Mouse (Mus musculus): ENCODE data around the gene Ccdc42. TPM values are rescaled to one million over a fixed set of nuclear protein-coding genes. Genes with fewer than 3 reads are reported as not detected.
A peak's percentile ranks its signal among the peaks of the same experiment; 100 is the strongest.

Ccdc42 gene
- polyA plus RNA-seq, 1 experiment = 79.1 TPM

DNA sequence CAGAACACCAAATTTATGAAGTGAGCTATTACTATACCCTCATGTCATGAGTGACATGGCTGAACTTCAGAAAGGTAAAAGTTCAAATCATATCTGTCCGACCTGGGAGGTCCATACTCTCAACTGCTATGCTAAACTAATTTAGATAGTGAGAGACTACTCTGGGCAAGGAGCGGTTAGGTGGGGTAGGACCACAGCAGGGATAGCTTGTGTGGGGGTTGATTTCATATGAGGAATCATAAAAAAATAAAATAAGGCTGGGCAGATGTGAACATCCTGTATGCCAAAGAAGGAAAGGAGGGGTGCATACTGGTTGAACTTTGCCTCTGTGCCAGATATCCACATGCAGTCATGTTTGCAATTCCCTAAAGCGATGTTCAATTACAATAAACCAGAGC lies 21.8 kb upstream of the Ccdc42 start:
- TF ChIP-seq CTCF (IDR thresholded peaks at IDR 0.05; ENCODE audit: control insufficient read depth, insufficient read depth, insufficient replicate concordance, low read depth, low read length) (no peak), POLR2A (IDR thresholded peaks at IDR 0.05; ENCODE audit: control insufficient read depth, low read depth, low read length) (no peak)
- Histone ChIP-seq H3K4me1 (ENCODE audit: control insufficient read depth, insufficient read depth, low read length) (peaks cover 16% of the 10 kb centered on the region), H3K27ac (ENCODE audit: control insufficient read depth, insufficient read depth, low read depth, low read length) (no peak overlapping the region), H3K27me3 (ENCODE audit: control insufficient read depth, insufficient read depth, low read length) (no peaks in the 10 kb centered on the region), H3K36me3 (ENCODE audit: control insufficient read depth, insufficient read depth, low read length) (no peaks in the 10 kb centered on the region), H3K4me3 (ENCODE audit: control insufficient read depth, low read depth, low read length) (no peak overlapping the region)

DNA sequence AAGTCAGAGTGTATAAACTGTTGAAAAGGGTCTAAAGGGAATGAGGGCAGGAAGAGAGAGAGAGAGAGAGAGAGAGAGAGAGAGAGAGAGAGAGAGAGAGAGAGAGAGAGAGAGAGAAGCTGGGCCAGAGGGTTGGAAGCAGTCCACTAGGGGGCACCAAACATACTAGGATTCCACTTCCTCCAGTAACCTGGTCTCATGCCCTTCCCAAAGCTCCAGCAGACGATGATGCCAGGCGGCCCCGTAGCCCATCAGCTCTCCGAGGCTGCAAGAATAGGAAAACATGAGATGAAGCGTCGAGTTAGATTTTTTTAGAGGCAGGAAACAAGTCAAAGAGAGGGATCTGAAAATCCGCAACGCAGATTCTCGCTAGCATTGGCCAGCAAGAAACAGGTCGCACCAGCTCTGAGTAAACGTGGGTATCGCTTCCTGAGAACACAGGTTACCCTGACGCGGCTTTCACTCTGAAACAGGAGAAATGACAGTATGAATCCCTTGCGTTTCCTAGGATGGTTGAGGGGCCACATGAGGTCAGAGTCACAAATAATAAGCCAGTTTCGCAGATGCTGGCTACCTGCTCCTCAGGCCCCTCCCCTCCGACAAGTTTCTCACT lies 20.3 kb upstream of the Ccdc42 start:
- TF ChIP-seq POLR2A (IDR thresholded peaks at IDR 0.05; ENCODE audit: control insufficient read depth, low read depth, low read length) (no peak), CTCF (IDR thresholded peaks at IDR 0.05; ENCODE audit: control insufficient read depth, insufficient read depth, insufficient replicate concordance, low read depth, low read length) (peak; percentile 53; the same call in 1 of the 2 replicates)
- Histone ChIP-seq H3K27ac (ENCODE audit: control insufficient read depth, insufficient read depth, low read depth, low read length) (no peak overlapping the region), H3K4me3 (ENCODE audit: control insufficient read depth, low read depth, low read length) (peak overlapping the region; percentile 36), H3K27me3 (ENCODE audit: control insufficient read depth, insufficient read depth, low read length) (no peaks in the 10 kb centered on the region), H3K36me3 (ENCODE audit: control insufficient read depth, insufficient read depth, low read length) (no peaks in the 10 kb centered on the region), H3K4me1 (ENCODE audit: control insufficient read depth, insufficient read depth, low read length) (peaks cover 16% of the 10 kb centered on the region)

DNA sequence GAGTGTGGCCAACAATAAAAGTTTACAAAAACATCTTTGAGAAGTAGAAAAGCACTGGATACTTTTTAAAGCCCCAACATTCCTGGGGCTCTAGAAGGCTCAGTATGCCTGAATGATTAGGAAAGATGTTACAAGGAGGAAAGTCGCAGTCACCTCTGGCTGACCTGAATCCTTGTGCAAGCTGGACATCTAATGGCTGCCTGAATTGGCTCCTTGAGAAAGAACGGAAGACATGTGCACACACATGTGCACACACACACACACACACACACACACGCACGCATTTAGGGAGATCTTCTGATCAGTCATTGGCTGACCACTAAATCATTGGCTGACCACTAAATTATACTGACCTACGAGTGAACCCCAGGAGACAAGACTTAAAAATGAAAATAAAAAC lies 16.0 kb upstream of the Ccdc42 start:
- TF ChIP-seq CTCF (IDR thresholded peaks at IDR 0.05; ENCODE audit: control insufficient read depth, insufficient read depth, insufficient replicate concordance, low read depth, low read length) = no peak
- no peak for TF ChIP-seq POLR2A (IDR thresholded peaks at IDR 0.05; ENCODE audit: control insufficient read depth, low read depth, low read length)
- Histone ChIP-seq H3K27me3 (ENCODE audit: control insufficient read depth, insufficient read depth, low read length) (no peaks in the 10 kb centered on the region), H3K4me1 (ENCODE audit: control insufficient read depth, insufficient read depth, low read length) (peaks cover 15% of the 10 kb centered on the region), H3K4me3 (ENCODE audit: control insufficient read depth, low read depth, low read length) (no peak overlapping the region), H3K27ac (ENCODE audit: control insufficient read depth, insufficient read depth, low read depth, low read length) (no peak overlapping the region), H3K36me3 (ENCODE audit: control insufficient read depth, insufficient read depth, low read length) (no peaks in the 10 kb centered on the region)

DNA sequence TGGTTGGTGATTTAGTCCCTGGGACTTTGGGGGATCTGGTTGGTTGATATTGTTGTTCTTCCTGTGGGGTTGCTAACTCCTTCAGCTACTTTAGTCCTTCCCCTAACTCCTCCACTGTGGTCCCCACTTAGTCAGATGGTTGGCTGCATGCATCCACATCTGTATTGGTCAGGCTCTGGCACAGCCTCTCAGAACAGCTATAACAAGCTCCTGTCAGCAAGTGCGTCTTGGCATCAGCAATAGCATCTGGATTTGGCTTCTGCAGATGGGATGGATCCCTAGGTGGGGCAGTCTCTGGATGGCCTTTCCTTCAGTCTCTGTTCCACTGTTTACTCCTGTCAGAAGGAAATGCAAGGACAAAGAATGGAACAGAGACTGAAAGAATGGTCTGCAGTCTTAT lies 9.7 kb upstream of the Ccdc42 start:
- Histone ChIP-seq H3K4me3 (ENCODE audit: control insufficient read depth, low read depth, low read length) (no peak overlapping the region), H3K27me3 (ENCODE audit: control insufficient read depth, insufficient read depth, low read length) (no peaks in the 10 kb centered on the region), H3K4me1 (ENCODE audit: control insufficient read depth, insufficient read depth, low read length) (peaks cover 2% of the 10 kb centered on the region; the same call in 1 of the 2 replicates), H3K27ac (ENCODE audit: control insufficient read depth, insufficient read depth, low read depth, low read length) (no peak overlapping the region), H3K36me3 (ENCODE audit: control insufficient read depth, insufficient read depth, low read length) (no peaks in the 10 kb centered on the region)
- TF ChIP-seq CTCF (IDR thresholded peaks at IDR 0.05; ENCODE audit: control insufficient read depth, insufficient read depth, insufficient replicate concordance, low read depth, low read length) (no peak), POLR2A (IDR thresholded peaks at IDR 0.05; ENCODE audit: control insufficient read depth, low read depth, low read length) (no peak)

DNA sequence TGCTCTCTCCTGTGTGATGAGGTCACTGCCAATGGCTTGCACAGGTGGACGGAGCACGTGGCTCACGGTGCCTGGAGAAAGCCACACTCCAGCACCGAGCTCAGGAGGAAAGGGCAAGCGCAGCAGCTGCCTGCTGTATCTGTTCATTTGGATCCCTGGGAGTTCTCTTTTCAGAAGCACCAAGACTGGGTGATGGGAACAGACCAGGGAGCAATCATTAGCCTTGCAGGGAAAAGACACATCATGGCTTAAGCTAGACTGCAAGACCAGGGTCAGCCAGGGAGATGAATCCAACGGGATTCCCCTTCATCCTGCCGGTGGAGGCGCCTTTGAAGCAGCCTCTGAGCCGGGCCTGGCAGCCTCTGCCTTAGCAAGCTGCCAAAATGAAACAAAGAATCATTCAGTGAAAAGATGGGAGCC lies 7.3 kb upstream of the Ccdc42 start:
- Histone ChIP-seq H3K4me1 (ENCODE audit: control insufficient read depth, insufficient read depth, low read length) (peaks cover 2% of the 10 kb centered on the region), H3K36me3 (ENCODE audit: control insufficient read depth, insufficient read depth, low read length) (no peaks in the 10 kb centered on the region), H3K27ac (ENCODE audit: control insufficient read depth, insufficient read depth, low read depth, low read length) (no peak overlapping the region), H3K4me3 (ENCODE audit: control insufficient read depth, low read depth, low read length) (no peak overlapping the region), H3K27me3 (ENCODE audit: control insufficient read depth, insufficient read depth, low read length) (no peaks in the 10 kb centered on the region)
- no peak for TF ChIP-seq CTCF (IDR thresholded peaks at IDR 0.05; ENCODE audit: control insufficient read depth, insufficient read depth, insufficient replicate concordance, low read depth, low read length)
- no peak for TF ChIP-seq POLR2A (IDR thresholded peaks at IDR 0.05; ENCODE audit: control insufficient read depth, low read depth, low read length)

DNA sequence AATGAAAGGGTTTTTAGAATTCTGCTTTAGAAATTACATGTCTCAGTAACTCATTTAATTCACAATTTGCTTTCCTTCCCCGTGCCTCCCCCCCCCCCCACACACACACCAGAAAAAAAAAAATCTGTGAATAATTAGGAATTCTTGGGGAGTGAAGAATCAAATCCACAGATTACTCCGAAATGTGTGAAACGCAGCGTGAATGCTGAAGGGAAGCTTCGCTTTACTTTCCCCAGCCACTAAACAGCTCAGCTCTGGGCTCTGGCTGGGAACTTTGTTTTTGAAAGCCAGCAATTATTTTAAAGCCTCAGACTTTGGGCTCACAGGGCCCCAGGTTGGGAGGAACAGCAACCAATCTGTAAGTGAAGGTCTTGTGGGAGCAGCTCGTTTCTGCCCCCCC lies 6.3 kb upstream of the Ccdc42 start:
- Histone ChIP-seq H3K27ac (ENCODE audit: control insufficient read depth, insufficient read depth, low read depth, low read length) (no peak overlapping the region), H3K27me3 (ENCODE audit: control insufficient read depth, insufficient read depth, low read length) (no peaks in the 10 kb centered on the region), H3K36me3 (ENCODE audit: control insufficient read depth, insufficient read depth, low read length) (no peaks in the 10 kb centered on the region)

DNA sequence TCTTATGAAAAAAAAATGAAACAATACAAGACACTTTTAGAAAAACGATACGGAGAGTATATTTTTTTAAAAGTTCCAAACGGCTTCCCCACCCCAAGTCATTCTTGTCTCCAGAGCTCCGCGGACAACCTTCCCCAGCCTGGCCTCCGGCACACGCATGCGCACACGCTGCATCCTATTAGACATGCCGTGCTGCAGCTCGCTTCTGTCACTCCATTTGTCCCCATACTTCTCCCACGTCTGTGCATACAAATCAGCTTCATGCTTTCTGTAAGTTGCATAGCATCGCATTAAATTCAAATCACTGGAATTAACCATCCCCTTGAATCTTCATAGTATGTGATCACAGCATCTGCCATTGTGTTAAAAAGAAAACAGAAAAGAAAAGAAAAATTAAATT lies 3.6 kb upstream of the Ccdc42 start:
- Histone ChIP-seq H3K4me1 (ENCODE audit: control insufficient read depth, insufficient read depth, low read length) (peaks cover 9% of the 10 kb centered on the region), H3K27me3 (ENCODE audit: control insufficient read depth, insufficient read depth, low read length) (no peaks in the 10 kb centered on the region), H3K4me3 (ENCODE audit: control insufficient read depth, low read depth, low read length) (no peak overlapping the region; the same call in 1 of the 2 replicates), H3K36me3 (ENCODE audit: control insufficient read depth, insufficient read depth, low read length) (no peaks in the 10 kb centered on the region), H3K27ac (ENCODE audit: control insufficient read depth, insufficient read depth, low read depth, low read length) (no peak overlapping the region)
- no peak for TF ChIP-seq POLR2A (IDR thresholded peaks at IDR 0.05; ENCODE audit: control insufficient read depth, low read depth, low read length)
- no peak for TF ChIP-seq CTCF (IDR thresholded peaks at IDR 0.05; ENCODE audit: control insufficient read depth, insufficient read depth, insufficient replicate concordance, low read depth, low read length)

More for the DNA sequence above, 6.3 kb upstream of the Ccdc42 start:
- TF ChIP-seq POLR2A (IDR thresholded peaks at IDR 0.05; ENCODE audit: control insufficient read depth, low read depth, low read length) (no peak), CTCF (IDR thresholded peaks at IDR 0.05; ENCODE audit: control insufficient read depth, insufficient read depth, insufficient replicate concordance, low read depth, low read length) (no peak)
- Histone ChIP-seq H3K4me1 (ENCODE audit: control insufficient read depth, insufficient read depth, low read length) (peaks cover 2% of the 10 kb centered on the region), H3K4me3 (ENCODE audit: control insufficient read depth, low read depth, low read length) (no peak overlapping the region)
